Mouse (Mus musculus): ENCODE results near the gene Lurap1.

DNA sequence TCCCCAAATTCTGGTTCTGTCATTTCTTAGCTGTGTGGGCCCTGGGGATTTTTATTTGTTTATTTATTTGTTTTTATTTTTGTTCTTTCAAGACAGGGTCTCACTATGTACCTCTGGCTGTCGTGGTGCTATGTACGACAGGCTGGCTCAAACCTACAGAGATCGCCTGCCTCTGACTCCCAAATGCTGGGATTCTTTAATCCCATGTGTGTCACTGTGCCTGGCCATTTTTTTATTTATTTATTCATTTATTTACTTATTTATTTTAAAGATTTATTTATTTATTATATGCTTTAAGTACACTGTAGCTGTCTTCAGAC, 18.2 kb upstream of the Lurap1 start:
- no peak for TF ChIP-seq POLR2A (IDR thresholded peaks at IDR 0.05; ENCODE audit: low read depth, low read length)
- no peak for TF ChIP-seq CTCF (IDR thresholded peaks at IDR 0.05; ENCODE audit: extremely low read depth, insufficient read length, insufficient replicate concordance, low read depth, low read length)

All from small intestine, adult 2 months (tissue).